Mouse (Mus musculus): Measurements from ENCODE around the gene Mettl11b. TPM values are rescaled to one million over a fixed set of nuclear protein-coding genes. Genes with fewer than 3 reads are reported as not detected.
"Not testable (repeated sequence)": the region's sequence is repeated elsewhere in the genome, so short reads cannot be mapped to it uniquely, and the experiment has no call there.

The Mettl11b gene
- 1 to 10 TPM; 2.8 to 3.0 TPM for total RNA-seq (2021)

DNA sequence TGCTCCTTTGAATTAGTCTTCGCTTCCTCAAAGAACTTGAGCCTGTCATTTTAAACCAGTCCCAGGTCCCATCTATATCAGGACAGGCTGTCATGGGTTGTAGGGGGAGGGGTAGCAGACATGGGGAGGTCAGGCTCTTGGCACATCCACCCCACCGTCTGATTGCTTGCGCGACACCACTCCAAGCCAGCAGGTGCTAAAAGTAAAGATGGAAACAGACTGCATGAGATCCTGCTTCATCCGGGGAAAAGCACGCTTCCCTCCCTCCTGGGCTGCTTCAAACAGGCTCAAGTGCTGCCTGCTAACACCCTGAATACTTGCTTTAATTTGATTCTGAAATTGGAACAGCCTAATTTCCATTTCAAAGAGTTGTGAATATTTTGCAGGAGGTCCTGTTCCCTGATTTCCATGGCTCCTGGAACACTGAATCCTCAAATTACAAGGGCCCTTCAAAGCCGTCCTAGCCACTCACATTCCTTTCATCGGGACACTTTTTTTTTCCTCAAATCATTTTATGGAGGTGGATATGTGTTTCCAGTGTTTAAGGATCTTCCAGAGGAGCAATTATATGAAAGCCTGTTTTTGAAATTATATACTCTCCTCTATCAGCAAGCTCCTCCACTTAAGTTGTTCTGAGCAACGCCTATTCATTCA, at the start of gene Mettl11b:
TSS of gene Mettl11b (minus strand) at position 127 of the 654 bp plus-strand sequence.
- peak in 1 of 2 experiments; percentile 9 for DNase-seq (ENCODE audit: low spot score in 2 of 2)
- intact Hi-C loops (cut with DNase I), result no loop called here

DNA sequence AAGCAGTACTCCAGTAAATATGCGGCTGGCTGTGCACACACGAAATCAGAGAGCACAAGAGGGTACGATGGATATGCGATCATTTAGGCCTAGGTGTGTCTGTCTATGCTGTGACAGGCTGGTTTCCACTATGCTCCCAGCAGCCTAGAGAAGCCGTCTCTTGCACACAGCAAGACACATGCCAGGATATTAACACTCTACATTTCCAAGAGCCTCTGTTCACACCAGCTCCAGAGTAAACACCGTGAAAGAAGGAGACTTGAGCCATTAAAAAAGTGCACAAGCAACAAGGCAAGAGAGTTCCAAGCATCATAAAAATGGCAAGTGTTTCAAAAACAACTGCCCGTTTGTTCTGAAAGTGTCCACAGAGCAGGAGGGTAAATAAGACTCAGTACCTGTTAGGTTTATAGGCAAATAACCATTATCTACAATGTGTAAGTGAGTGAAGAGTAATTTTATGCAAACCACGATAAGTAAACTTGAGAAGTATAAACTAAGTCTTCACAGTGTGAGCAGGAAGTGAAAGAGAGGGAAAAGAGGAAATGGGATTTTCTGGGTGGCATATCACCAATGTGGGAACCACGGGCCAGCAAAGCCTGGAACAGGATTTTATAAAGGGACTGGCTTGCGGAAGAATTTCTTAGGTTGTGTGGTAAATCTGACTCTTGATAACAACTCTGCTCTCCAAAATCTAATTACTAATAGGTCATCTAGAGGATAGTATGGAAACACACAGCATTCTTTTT, 32.6 kb upstream of the Mettl11b start:
- no peak for DNase-seq (ENCODE audit: low spot score in 2 of 2)
- intact Hi-C loops (cut with DNase I), result no loop called here

DNA sequence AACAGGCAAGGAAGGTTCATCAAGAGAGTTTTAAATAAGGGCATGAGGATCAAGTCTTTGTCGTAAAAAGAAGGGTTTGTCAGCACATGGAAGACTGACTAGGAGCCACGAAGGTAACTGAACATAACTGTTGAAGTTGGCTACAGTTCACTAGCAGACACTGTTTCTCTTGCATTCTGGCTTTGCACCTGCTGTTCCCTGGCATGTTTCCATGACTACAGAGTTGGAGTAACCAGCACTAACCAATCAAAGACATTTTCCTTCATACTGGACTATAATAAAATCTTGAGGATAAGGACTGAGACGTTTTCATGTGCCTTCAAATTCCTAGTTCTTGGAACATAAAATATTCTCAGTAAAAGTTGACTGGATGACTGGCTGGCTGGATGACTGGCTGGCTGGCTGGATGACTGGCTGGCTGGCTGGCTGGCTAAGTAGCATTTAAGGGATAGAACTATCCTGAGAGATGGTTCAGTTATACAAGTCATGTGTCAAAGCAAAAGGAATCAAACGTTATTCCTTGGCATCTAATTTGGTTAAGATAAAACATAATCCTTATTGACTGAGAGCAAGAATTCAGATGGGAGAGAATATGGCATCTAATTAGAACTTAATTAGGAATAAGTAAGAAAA, 26.4 kb upstream of the Mettl11b start:
- no peak for DNase-seq (ENCODE audit: low spot score in 2 of 2)
- intact Hi-C loops (cut with DNase I), result no loop called here

DNA sequence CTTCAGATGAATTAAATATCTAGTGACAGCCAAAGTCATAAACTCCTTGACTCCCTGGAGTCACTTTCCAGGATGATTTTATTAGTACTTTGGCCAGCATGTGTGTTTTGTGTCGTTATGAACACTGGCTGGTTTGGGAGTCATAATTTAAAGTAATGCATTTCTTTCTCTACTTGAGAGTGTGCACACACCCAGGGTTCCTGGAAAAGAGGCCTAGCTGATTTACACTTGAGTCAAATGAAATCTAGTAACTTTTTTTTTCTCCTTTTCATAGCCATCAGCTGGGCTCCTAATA, 12.2 kb upstream of the Mettl11b start:
- intact Hi-C loops (cut with DNase I), result no loop called here

DNA sequence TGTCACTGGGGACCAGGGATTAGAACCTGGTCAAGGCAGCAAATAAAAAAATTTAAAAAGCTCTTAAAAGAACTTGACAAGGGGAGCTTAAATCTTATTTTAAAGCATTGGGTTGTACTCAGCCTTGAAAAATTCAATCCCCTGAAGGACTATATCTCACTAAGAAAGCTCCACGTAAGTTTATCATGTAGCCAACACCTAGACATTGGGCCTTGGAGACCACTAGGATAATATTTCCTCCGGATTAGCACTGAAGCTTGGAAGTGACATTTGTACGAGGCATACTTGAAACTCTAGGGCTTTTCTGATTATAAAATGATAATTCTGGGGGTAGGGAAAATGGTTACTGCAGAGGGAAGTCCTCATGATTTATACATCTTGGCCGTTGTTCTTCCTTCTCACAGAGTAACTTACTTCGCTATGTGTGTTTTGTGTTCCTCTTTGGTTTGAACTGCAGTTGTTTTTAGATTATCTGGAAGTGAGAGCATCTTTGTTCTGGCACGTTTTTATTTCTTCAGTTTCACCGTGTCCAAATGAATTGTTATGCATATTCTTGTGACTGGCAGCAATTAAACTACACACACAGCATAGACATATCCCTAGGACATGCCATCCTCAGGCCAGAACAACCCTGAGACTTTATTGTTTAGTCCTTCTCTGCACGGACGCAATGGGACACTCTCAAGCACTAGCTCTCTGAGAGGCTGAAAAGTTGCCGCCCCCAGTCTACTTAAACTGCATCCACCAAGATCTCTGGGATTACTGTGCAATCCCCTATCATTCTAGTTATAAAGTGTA, 11.6 kb upstream of the Mettl11b start:
- DNase-seq (ENCODE audit: low spot score in 2 of 2), result no peak
- intact Hi-C loops (cut with DNase I), result no loop called here

More for the DNA sequence above, 12.2 kb upstream of the Mettl11b start:
- no peak for DNase-seq (ENCODE audit: low spot score in 2 of 2)

DNA sequence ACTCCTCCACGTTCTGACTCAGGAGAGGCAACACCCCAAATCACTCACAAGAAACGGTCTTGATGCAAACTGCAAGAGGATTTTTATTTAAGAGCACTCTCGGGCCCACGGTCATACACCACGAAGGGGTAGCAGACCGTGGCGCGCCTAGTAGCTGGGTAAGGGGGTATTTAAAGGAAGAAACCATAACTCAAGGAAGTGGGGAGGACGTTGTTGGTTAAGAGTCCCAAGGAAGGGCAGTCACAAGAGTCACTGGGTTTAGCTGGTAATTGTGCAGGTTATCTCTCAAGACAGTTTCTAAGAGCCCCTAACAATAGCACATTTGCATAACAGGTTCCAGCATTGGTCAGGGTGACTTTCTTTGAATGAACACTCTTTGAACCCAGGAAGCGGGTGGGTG, 6.1 kb upstream of the Mettl11b start:
- DNase-seq (ENCODE audit: low spot score in 2 of 2); intact Hi-C loops (cut with DNase I): not testable (repeated sequence)

DNA sequence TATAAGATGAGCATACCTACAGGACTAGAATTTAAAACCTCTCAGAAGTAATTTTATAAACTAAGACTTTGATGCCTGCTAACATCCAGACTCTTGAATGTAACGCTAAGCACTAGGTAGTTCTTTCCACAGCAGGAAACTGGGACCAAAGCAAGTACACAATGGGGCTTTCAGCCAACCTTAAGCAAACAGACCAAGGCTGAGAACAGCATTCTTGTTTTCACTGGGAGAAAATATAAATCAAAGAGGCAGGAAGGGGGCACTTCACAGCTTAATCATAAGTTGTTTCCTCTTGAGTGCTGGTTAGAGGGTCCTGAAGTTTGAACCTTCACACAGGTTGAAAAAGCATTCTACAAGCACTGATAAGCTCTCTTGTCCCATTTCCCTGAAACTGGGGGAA, 1.1 kb downstream of the Mettl11b start:
- no peak for DNase-seq (ENCODE audit: low spot score in 2 of 2)
- intact Hi-C loops (cut with DNase I), result no loop called here

DNA sequence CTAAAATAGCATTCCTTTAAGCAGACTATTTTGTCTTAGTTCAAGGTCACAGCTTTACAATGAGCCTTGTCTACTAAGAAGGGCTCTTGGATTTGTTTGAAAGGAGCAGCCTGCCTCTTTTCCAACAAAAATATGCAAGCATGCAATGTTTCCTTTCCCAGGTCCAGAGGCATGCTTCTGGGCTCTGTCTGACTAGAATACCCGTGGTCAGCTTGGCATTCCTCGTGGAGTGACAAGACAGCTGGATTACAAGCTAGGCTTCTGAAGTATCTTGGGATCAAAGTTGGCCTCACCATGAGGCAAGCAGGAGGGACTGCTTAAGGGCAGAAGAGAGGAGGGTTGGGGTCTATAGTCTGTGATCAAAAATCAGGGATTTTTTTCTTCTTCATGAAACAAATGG, 16.4 kb downstream of the Mettl11b start:
- intact Hi-C loops (cut with DNase I), result no loop called here
- no peak for DNase-seq (ENCODE audit: low spot score in 2 of 2)

DNA sequence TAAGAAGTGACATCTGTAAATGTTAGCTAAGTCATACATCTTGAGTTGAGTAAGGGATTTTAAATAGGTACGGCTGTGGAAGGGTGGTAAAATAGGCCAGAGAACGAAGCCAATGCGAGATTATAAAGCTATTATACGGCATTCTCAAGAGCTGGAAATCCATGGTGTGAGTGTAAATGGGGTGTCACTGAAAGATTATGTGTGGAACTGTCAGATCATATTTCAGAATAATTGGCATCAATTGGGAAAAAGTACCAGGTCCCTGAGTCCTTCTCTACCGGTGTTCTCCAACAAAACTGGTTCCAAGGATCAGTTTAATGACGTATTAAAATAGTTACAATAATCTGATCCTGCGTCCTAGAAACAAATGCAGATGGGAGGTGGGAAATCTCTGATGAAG, 24.5 kb downstream of the Mettl11b start:
- intact Hi-C loops (cut with DNase I), result no loop called here
- no peak for DNase-seq (ENCODE audit: low spot score in 2 of 2)

DNA sequence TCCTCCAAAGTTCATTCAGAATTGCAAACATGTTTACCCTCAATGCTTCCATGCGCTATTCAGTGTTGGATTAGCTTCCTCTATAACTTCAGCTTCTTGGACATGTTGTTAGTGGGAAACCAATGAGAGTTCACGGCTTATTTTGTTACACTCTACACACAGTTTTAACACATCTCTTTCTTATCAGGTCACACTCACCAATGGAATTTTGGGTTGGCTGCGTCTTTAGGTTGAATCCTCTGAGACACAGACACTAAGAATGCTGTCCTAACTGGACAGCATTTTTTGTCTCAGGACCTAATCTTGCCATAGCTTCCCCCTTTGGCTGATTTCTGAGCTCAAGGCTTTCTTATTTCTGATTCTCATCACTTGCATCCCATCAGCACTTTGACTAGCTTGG, 25.3 kb downstream of the Mettl11b start:
- intact Hi-C loops (cut with DNase I), result no loop called here
- DNase-seq (ENCODE audit: low spot score in 2 of 2), result no peak

DNA sequence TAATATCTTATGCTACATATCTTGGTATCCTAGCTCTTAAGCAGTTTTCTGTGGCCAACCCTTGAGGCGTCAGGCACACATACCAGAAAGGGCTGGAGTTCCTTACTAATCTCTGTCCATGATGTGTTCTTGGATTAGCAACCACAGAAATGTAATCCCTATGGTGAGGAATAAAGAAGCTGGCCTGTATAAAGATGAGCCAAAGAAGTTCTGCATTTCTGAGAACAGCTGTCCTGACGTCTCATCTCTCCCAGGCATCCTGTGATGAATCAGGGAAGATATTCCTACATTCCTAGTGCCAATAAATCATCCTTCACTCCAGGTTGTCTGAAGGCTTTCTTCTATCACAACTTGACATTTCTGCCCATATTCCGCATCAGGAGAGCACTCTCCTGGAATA, 33.2 kb downstream of the Mettl11b start:
- DNase-seq (ENCODE audit: low spot score in 2 of 2), result no peak
- intact Hi-C loops (cut with DNase I), result no loop called here

DNA sequence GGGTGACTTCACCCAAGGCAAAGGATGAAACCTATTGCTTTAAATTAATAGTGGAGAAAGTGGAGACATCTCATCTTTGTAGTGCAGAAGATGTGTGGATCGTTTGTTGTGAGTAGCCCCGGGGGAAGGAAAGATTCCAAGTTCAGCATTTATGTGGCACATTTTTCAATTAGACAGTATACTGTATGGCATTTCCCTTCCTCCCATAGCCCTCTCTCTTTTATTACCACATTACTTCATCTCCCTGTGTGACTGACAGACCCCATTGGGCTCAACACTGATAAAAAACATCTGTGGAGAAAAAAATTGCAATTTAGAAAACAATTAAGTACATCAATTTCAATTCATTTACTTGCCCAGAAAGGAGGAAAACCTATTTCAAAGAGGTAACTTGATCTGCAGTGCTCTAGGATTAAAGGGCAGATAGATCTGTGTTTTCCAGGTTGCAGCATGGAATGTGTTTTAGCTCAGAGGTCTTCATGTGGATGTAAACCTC, 42.0 kb downstream of the Mettl11b start:
- DNase-seq (ENCODE audit: low spot score in 2 of 2), result no peak
- intact Hi-C loops (cut with DNase I), result no loop called here

DNA sequence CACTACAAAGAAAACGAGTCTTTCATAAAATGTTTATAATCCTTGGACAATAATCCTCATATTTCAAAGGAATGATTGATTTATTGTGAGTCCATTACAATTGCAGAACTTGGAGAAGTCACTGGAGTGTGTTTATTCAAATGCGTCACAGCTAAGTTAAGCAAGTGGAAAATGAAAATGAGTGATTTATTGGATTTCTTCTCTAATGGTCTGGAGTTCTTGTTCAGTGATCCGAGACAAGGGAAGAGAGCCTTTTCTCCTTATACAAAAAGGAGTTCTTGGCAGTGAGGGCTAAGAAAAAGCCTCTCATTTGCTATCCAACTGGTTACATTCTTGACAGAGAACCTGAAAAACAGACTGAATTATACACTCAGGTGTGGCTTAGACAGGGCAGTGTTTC, 42.9 kb downstream of the Mettl11b start:
- DNase-seq (ENCODE audit: low spot score in 2 of 2), result no peak
- intact Hi-C loops (cut with DNase I), result no loop called here

DNA sequence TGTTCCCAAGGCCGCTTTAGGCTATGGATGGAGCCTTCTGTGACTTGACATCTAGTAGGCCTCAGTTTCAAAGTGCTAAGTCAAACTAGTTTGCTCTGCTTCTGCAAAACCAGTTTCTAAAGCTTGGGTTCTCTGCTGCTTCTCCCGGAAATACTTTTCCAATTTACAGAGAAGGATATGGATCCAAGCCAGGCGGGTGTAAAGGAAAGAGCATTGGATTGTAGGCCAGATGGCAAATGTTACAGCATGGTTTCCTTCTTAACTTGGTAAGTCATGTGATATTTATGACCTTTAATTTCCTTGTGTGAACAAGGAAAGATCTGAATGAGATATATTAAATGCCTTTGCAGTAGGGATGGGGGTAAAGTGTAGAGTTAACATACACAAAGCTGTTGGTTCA, 52.2 kb downstream of the Mettl11b start:
- DNase-seq (ENCODE audit: low spot score in 2 of 2), result no peak
- intact Hi-C loops (cut with DNase I), result no loop called here

DNA sequence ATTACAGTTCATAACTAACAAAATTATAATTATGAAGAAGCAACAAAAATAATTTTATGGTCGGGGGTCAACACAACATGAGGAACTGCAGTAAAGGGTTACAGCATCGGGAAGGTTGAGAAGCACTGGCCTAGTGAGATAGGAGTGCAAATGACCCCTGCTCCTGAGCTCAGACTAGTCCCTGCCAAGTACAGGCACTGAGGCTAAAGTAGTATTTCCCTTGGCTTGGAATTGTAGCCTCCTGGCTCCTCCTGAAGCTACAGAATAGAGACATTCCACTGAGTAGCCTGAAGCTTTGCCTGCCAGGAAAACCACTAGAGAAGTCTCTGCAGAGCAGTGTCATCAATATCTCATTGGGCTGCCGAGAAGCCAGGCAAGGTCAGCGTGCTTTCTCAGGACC, 53.7 kb downstream of the Mettl11b start:
- intact Hi-C loops (cut with DNase I), result no loop called here
- DNase-seq (ENCODE audit: low spot score in 2 of 2), result no peak

DNA sequence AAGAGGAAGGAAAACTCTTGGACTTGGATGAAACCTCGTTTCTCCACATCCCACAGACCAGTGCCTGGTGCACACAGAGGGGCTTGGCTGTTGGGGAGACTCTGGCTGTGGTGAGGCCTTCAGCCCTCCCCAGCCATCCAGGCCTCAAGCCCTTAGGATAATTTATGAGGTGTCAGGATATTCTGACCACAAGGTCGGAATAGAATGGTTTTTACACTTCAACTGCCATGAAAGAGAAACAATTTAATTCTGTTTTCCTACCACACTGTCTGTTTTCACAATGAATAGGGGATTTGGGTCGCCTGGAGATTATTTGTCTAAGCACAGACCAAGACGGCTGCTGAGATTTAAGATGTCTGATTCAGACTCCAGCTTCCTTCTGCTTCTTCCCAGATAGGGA, 54.3 kb downstream of the Mettl11b start:
- intact Hi-C loops (cut with DNase I), result no loop called here
- DNase-seq (ENCODE audit: low spot score in 2 of 2), result no peak

DNA sequence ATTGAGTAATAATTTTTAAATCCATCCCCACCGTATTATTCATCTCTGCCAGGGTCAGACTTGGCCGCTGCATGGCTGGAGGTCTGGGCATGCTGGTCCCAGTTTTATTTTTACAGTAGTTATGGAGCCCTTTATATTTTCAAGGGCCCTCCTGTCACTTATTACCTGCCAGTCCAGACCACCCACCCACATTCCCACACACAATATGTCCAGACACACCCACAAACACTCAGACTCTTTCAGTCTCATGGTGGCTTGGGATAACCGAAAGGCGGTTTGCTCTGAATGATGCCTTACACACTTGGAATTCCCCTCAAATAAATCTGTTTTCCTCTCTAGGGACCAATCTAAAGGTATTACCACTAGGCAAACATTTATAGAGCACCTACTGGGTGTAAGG, 55.1 kb downstream of the Mettl11b start:
- intact Hi-C loops (cut with DNase I), result no loop called here

DNA sequence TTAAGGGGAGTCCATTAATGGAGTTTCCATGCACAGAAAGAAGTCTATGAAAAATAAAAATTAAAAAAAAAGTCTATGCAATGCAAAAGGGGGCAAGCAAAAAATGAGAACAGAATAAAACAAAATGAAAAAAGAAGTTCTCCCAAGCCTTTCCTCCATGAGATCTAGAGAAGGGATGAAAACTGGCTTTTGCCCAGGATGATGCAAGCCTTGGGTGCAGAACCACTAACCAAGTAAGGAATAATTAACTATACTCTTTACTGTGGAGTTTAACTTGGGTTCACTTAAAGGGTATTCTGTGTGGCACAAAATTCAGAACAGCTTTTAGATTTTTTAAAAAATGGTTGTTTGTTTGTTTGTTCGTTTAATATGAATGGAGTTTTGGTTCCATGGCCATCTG, 62.6 kb downstream of the Mettl11b start:
- no peak for DNase-seq (ENCODE audit: low spot score in 2 of 2)
- intact Hi-C loops (cut with DNase I), result no loop called here

More for the DNA sequence above, 55.1 kb downstream of the Mettl11b start:
- no peak for DNase-seq (ENCODE audit: low spot score in 2 of 2)

DNA sequence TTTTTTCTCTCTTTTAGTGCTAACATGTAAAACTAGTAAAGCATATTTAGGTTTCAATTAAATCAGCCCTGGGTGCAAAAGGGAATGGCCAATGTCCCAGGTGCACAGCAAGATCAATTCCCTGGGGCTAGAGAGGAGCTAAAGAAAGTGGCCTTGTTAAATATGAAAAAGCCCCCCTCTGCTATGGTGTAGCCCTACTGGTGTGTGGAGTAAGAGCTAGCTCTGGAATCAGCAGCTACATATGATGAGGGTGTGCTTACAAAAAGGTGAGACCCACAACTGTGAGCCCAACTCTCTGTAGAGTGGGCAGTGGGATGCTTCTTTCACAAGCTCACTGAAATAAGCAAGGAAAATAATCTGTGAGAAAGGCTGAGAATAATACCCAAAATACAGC, 66.5 kb downstream of the Mettl11b start:
- intact Hi-C loops (cut with DNase I), result no loop called here
- DNase-seq (ENCODE audit: low spot score in 2 of 2), result no peak

Data from left cerebral cortex, postnatal 36 days (tissue).